ENCODE assay signal across 16 mouse cellular contexts in the genomic region with DNA sequence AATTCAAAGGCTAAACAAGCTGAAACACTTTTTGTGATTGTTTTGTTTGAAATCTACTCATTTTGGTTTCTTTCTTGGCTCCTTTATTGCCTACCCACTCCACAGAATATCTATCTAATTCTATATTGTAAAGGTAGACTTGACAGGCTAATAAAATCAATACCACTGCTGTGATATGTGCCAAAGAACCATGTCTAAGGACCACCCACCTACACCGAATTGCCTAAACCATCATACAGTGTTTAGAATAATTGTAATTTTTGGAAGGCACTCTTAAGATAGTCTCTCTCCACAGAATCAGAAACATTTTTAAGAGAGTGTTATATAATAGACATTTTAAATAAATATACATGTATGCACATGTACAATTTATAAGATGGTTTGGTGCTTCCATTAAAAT.
"Had no signal": no experiment of that assay in that cellular context is flagged by ENCODE, and none has a peak within 500 bp of the region (broad histone marks: within the 10 kb centered on the region; RNA-seq: fewer than 3 reads in every experiment).

No protein-coding gene starts in this region.

- H3K4me1 ChIP-seq: liver, embryonic 15.5 days; lung, embryonic 15.5 days; megakaryocyte, embryonic 14.5 days; neural tube, embryonic 12.5 days; stomach, embryonic 15.5 days had no signal

- H3K4me2 ChIP-seq: liver, embryonic 15.5 days; lung, embryonic 15.5 days; neural tube, embryonic 12.5 days; stomach, embryonic 15.5 days had no signal

- H3K36me3 ChIP-seq: liver, embryonic 15.5 days; lung, embryonic 15.5 days; neural tube, embryonic 12.5 days; stomach, embryonic 15.5 days had no signal

- H3K4me3 ChIP-seq: liver, embryonic 15.5 days; lung, embryonic 15.5 days; megakaryocyte, embryonic 14.5 days; neural tube, embryonic 12.5 days; stomach, embryonic 15.5 days had no signal

- H3K9me3 ChIP-seq: liver, embryonic 15.5 days; lung, embryonic 15.5 days; neural tube, embryonic 12.5 days; stomach, embryonic 15.5 days had no signal

- H3K9ac ChIP-seq: liver, embryonic 15.5 days; liver, postnatal 0 days; lung, embryonic 15.5 days; neural tube, embryonic 12.5 days; stomach, embryonic 15.5 days had no signal

- H3K27ac ChIP-seq: liver, embryonic 15.5 days; lung, embryonic 15.5 days; macrophage; neural tube, embryonic 12.5 days; stomach, embryonic 15.5 days; stomach, postnatal 0 days had no signal

- ATAC-seq: liver, postnatal 0 days; lung, postnatal 0 days had no signal

- H3K27me3 ChIP-seq: liver, embryonic 15.5 days; lung, embryonic 15.5 days; megakaryocyte, embryonic 14.5 days; neural tube, embryonic 12.5 days; stomach, embryonic 15.5 days had no signal

- DNase-seq: liver, postnatal 0 days; lung, adult 2 months; lung, postnatal 14 days; lung, postnatal 36 days; right cerebral cortex, postnatal 14 days; thymus, adult 2 months; thymus, postnatal 25 days; thymus, postnatal 4 days had no signal
